Mouse (Mus musculus) forebrain, embryonic 13.5 days (tissue): Measurements from ENCODE around the gene Dirc2. TPM values are rescaled to one million over a fixed set of nuclear protein-coding genes. Genes with fewer than 3 reads are reported as not detected.

Experiments used
- ATAC-seq: fragments of 200-750 bp; cut with Nextera tagmentation; 2 replicates; pipeline ENCODE4 v1.8.0; 2017
- H3K27ac ChIP-seq: fragments of 300-500 bp; sonication (generic); 2 replicates; pipeline ENCODE4 v1.5.1; 2015; ENCODE audit warnings: inconsistent platforms, mild to moderate bottlenecking, moderate library complexity
- H3K27me3 ChIP-seq: fragments of 300-500 bp; sonication (generic); 2 replicates; pipeline ENCODE4 v1.6.1; 2015; ENCODE audit warnings: mild to moderate bottlenecking, inconsistent platforms
- H3K36me3 ChIP-seq: fragments of 300-500 bp; sonication (generic); 2 replicates; pipeline ENCODE4 v1.6.1; 2015; ENCODE audit warnings: mild to moderate bottlenecking, inconsistent platforms; ENCODE audit not compliant: poor library complexity, severe bottlenecking
- H3K4me1 ChIP-seq: fragments of 300-500 bp; sonication (generic); 2 replicates; pipeline ENCODE4 v1.6.1; 2015; ENCODE audit warnings: inconsistent platforms
- H3K4me2 ChIP-seq: fragments of 300-500 bp; sonication (generic); 2 replicates; pipeline ENCODE4 v1.6.1; 2015; ENCODE audit warnings: inconsistent platforms, mild to moderate bottlenecking, moderate library complexity
- H3K4me3 ChIP-seq: fragments of 300-500 bp; sonication (generic); 2 replicates; pipeline ENCODE4 v1.5.1; 2015; ENCODE audit warnings: mild to moderate bottlenecking, inconsistent platforms
- H3K9ac ChIP-seq: fragments of 300-500 bp; sonication (generic); 2 replicates; pipeline ENCODE4 v1.6.1; 2015; ENCODE audit warnings: mild to moderate bottlenecking, inconsistent platforms
- H3K9me3 ChIP-seq: fragments of 300-500 bp; sonication (generic); replicated peaks from 2 replicates; pipeline ENCODE4 v1.6.1; 2016; ENCODE audit warnings: inconsistent platforms
- WGBS: fragments of 180-500 bp; shearing (Covaris S2); methylation state at CpG from one replicate; pipeline ENCODE4 v1.1.7; 2015; 5-methylcytosine and 5-hydroxymethylcytosine counted together
- polyA plus RNA-seq: library from polyadenylated mRNA; unstranded; fragments of >200 nt; fragmentation: Nextera tagmentation; extraction: Ambion mirVana; gene quantifications from 2 replicates; pipeline ENCODE4 v1.2.1, GENCODE M21; 2015

Gene Dirc2
- polyA plus RNA-seq, 1 experiment from 2014 or later, result 23.8 TPM

DNA sequence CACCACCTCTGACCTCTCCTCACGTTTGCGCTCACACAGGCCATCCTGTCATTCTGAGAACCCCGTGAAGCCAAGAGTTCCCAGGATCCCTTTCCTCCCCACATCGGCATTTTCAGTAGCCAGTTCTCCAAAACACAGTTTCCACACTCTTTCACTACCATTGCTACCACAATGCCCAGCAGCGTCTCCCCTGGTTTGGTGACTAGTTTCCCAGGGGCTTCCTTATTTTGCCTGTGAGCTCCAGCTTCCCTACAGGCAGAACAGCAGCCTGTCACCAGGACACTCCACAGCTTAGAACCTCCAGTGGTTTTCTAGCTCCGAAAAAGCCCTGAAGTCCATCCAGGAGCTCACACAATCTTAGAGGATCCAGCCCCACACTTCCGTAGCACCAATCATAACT is 19.8 kb downstream of the Dirc2 start:
- Histone ChIP-seq H3K27ac (no peak overlapping the region), H3K9ac (no peak overlapping the region), H3K4me3 (no peak overlapping the region), H3K27me3 (no peaks in the 10 kb centered on the region), H3K4me1 (peaks cover 7% of the 10 kb centered on the region; the same call in 1 of the 2 replicates), H3K9me3 (no peaks in the 10 kb centered on the region), H3K36me3 (no peaks in the 10 kb centered on the region), H3K4me2 (no peak overlapping the region)
- 89% methylated on average over 7 of the region's 7 CpGs for WGBS
- no peak for ATAC-seq

DNA sequence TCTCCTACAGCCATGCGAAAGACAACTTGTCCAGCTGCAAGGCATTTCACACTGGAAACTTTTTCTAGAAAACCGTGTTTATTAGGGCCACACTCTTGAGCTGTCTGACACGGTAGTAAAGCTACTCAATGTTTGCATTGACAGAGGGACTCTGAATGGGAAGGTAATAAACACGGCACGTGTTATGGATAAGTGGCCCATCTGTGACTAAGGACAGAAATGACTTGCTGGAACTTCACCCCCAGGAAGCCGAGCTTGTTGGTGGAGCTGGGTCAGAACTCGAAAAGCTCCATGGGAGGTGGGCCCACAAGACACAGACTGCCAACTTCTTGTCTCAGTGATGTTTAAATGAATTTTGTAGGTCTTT is 20.9 kb downstream of the Dirc2 start:
- H3K9ac ChIP-seq, result no peak overlapping the region
- no peak for ATAC-seq
- no peaks in the 10 kb centered on the region for H3K9me3 ChIP-seq
- H3K4me2 ChIP-seq, result no peak overlapping the region
- WGBS, result 88% methylated on average over 7 of the region's 7 CpGs
- H3K4me1 ChIP-seq, result peaks cover 7% of the 10 kb centered on the region; the same call in 1 of the 2 replicates
- H3K36me3 ChIP-seq, result no peaks in the 10 kb centered on the region
- no peaks in the 10 kb centered on the region for H3K27me3 ChIP-seq
- H3K4me3 ChIP-seq, result no peak overlapping the region
- H3K27ac ChIP-seq, result no peak overlapping the region

DNA sequence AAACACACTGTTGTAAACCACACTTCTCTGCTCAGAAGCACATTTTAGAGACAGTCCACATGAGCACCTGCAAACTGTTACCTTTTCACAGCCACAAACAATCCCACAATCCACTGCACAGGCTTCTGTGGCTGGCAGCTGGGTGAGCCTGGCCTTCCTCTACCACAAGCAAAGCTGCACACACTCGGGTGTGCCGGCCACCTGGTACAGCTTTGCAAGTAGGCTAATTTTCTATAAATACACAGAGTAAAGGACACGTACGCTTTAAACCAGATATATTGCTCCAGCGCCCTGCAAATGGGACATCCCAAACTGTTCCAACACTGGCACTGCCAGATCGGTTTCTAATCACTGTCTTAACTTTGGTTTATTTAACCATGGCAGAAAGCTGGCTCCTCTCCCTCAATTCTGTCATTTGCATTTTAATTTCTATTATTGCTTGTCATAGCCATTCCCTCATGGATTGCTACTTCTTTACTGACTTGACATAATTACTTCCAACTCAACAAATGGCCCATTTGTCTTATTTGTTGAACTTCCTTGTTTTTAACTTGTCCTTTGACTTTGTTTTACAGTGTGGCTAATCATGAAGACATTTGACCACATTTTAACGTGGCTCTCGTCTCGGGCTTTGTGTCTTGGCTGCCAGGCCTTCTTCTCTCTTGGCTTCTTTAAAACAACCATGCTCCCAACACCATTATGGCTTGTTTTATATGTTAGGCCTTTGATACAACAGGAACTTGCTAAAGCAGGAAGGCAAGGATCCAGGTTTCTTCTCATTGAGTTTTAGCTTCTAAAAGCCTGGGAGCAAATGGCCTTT is 21.5 kb downstream of the Dirc2 start:
- Histone ChIP-seq H3K27ac (no peak overlapping the region; the same call in 1 of the 2 replicates), H3K9me3 (no peaks in the 10 kb centered on the region), H3K4me2 (no peak overlapping the region), H3K4me1 (peaks cover 7% of the 10 kb centered on the region; the same call in 1 of the 2 replicates), H3K27me3 (no peaks in the 10 kb centered on the region), H3K4me3 (no peak overlapping the region), H3K36me3 (no peaks in the 10 kb centered on the region), H3K9ac (no peak overlapping the region)
- no peak for ATAC-seq
- 82% methylated on average over 9 of the region's 9 CpGs for WGBS

DNA sequence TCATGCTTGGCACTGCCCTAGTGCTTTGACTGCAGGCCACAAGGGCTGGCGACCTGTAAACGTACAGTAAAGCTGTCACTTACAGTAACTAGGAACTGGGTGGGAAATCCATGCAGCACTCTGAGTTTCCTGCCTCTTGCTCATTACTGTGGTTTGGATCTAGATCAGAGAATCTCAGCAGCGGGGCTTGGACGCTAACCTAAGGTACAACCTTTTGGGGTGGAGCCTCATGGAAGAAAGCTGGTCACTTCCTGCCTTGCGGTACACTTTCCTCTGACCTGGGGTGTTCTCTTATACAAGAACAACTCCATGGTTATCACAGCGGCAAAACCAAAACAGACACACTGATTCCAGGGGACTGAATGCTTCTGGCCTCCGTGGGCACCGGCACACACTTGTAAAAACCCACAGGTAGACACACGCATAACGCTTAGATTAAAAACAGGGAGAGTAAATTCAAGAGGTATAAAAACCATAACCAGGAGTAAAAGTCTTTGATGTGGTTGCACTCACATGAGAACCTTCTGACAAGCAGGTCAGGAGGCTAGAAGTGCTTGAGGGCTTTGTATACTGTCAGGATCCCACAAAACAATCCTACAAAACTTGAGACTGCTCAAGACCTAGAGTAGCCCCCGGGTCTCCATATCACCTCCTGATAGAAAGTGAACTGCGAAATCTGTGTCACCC is 26.8 kb downstream of the Dirc2 start:
- WGBS, result 94% methylated on average over 12 of the region's 12 CpGs
- no peak for ATAC-seq
- peaks cover 9% of the 10 kb centered on the region; the same call in 1 of the 2 replicates for H3K4me1 ChIP-seq
- no peak overlapping the region for H3K9ac ChIP-seq
- no peaks in the 10 kb centered on the region for H3K27me3 ChIP-seq
- H3K27ac ChIP-seq, result no peak overlapping the region
- no peaks in the 10 kb centered on the region for H3K36me3 ChIP-seq
- no peak overlapping the region for H3K4me2 ChIP-seq
- no peaks in the 10 kb centered on the region for H3K9me3 ChIP-seq
- H3K4me3 ChIP-seq, result no peak overlapping the region

DNA sequence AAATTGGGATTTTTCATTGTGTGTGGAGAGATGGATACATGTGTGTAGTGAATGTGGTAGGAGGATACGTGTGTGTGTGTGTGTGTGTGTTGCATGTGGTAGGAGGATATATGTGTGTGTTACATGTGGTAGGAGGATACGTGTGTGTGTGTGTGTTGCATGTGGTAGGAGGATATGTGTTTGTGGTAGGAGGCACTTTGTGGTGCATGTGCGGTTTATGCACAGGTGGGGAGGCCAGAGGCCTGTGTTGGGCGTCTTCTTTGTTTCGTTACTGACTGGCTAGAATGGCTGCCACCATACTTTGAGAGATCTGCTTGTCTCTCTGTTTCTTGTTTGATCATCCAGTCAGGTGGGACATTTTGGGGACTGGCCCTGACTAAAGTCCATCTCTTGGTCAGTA is 27.5 kb downstream of the Dirc2 start:
- Histone ChIP-seq H3K9me3 (no peaks in the 10 kb centered on the region), H3K4me1 (peaks cover 9% of the 10 kb centered on the region; the same call in 1 of the 2 replicates), H3K36me3 (no peaks in the 10 kb centered on the region), H3K4me3 (no peak overlapping the region), H3K4me2 (no peak overlapping the region), H3K27me3 (no peaks in the 10 kb centered on the region), H3K9ac (no peak overlapping the region), H3K27ac (no peak overlapping the region)
- ATAC-seq, result no peak
- 97% methylated on average over 5 of the region's 5 CpGs for WGBS

DNA sequence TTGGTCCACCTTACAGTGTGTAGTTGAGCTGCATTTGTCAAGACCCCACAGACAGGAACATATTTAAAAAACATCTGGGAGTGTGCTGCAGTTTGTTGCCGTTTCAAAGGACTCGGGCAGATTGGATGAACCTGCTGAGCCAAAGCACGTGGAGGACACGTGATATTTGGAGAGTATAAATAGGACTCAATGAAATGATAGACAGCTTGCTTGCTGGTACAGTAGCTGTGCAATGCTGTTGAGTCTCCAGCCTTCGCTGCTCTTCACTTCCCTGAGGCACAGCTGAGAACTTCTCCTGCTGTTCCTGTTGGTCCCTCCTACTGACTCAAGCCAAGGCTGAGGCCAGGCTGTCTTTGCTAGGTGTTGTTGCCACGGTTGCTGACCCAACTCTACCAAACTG is 28.2 kb downstream of the Dirc2 start:
- Histone ChIP-seq H3K4me2 (no peak overlapping the region), H3K36me3 (no peaks in the 10 kb centered on the region), H3K4me1 (peaks cover 9% of the 10 kb centered on the region; the same call in 1 of the 2 replicates), H3K27ac (no peak overlapping the region), H3K4me3 (no peak overlapping the region), H3K9me3 (no peaks in the 10 kb centered on the region), H3K27me3 (no peaks in the 10 kb centered on the region), H3K9ac (no peak overlapping the region)
- WGBS, result 80% methylated on average over 6 of the region's 6 CpGs
- no peak for ATAC-seq

DNA sequence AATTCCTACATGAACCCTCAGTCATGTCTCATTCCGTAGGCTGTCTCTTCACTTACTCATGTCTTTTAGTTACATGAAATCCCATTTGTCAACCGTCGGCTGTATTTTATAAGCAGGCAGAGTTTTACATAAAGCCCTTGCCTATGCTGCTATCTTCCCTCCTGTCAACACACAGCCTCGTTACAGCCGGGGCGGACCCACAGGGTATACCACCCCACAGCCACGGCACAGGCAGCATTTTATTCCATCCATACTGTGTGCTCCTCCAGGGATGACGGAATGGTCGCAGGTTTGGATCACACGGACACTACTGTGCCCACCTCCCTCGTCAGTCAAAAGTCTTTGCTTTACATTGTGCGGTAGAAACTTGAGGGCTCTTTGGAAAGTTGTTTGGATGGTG is 28.8 kb downstream of the Dirc2 start:
- Histone ChIP-seq H3K4me2 (no peak overlapping the region), H3K9ac (no peak overlapping the region), H3K4me1 (peaks cover 9% of the 10 kb centered on the region; the same call in 1 of the 2 replicates), H3K27ac (no peak overlapping the region), H3K27me3 (no peaks in the 10 kb centered on the region), H3K9me3 (no peaks in the 10 kb centered on the region), H3K4me3 (no peak overlapping the region), H3K36me3 (no peaks in the 10 kb centered on the region)
- 64% methylated on average over 12 of the region's 12 CpGs for WGBS
- ATAC-seq, result no peak

DNA sequence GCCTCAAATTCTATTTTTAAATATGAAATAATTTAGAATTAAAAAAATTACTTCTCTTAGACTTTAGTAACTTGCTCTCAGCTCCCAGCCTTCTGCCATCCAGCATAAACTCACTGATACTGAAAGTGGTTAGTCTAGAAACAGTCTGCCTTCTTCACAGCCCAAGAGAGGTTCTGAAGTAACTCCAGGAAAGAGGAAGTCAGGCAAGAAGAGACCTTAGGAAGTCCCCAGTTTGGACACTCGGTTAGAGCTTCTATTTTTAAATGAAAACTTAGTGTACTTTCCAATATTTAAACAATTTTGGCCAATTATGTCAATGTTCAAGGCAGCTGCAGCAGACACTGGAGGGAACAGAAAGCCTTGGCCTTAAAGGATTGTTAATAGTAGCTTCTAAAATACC is 29.6 kb downstream of the Dirc2 start:
- no peak overlapping the region for H3K9ac ChIP-seq
- no peaks in the 10 kb centered on the region for H3K36me3 ChIP-seq
- 68% methylated on average over 1 of the region's 1 CpGs for WGBS
- peaks cover 9% of the 10 kb centered on the region; the same call in 1 of the 2 replicates for H3K4me1 ChIP-seq
- no peak overlapping the region for H3K4me3 ChIP-seq
- no peaks in the 10 kb centered on the region for H3K27me3 ChIP-seq
- no peak for ATAC-seq
- H3K9me3 ChIP-seq, result no peaks in the 10 kb centered on the region
- no peak overlapping the region for H3K4me2 ChIP-seq
- no peak overlapping the region for H3K27ac ChIP-seq

DNA sequence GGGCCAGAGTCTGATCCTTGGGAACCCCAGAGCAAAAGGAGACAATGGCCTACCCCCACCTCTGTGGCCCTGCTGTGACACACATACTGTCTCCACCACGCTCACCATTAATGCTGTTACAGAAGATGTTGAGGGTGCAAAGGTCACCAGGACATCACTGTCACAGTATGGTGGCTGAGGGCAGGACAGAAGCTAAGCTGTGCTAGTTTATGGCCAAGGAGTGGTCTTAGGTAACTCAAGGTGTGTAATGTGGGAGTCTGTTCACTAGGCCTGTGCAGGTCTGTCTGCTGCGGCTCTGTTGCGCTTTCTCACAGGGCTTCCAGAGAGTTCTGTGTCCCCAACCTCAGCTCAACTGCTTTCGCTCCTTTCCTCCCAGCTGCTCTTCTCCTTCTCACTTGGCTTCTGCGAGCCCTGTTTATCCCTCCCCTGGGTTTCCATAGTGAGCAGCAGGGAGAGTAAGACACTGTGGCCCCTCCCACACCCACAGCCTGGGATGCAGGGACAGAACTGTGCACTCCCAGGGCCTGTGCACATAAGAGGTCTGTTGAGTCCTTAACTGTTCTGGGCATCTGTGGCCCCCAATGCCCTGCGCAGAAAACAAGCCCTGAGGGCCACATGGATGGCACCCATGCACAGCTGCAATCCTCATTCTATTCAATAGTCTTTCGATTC is 30.9 kb downstream of the Dirc2 start:
- H3K9me3 ChIP-seq, result no peaks in the 10 kb centered on the region
- H3K27ac ChIP-seq, result no peak overlapping the region
- H3K9ac ChIP-seq, result peak overlapping the region; percentile 23; the same call in 1 of the 2 replicates
- H3K4me3 ChIP-seq, result no peak overlapping the region
- H3K36me3 ChIP-seq, result no peaks in the 10 kb centered on the region
- H3K4me2 ChIP-seq, result no peak overlapping the region
- H3K27me3 ChIP-seq, result no peaks in the 10 kb centered on the region
- 0 out of 2 replicates have a peak, but pooled peaks have one; percentile 30 for ATAC-seq
- H3K4me1 ChIP-seq, result peaks cover 9% of the 10 kb centered on the region; the same call in 1 of the 2 replicates
- WGBS, result 69% methylated on average over 7 of the region's 7 CpGs

DNA sequence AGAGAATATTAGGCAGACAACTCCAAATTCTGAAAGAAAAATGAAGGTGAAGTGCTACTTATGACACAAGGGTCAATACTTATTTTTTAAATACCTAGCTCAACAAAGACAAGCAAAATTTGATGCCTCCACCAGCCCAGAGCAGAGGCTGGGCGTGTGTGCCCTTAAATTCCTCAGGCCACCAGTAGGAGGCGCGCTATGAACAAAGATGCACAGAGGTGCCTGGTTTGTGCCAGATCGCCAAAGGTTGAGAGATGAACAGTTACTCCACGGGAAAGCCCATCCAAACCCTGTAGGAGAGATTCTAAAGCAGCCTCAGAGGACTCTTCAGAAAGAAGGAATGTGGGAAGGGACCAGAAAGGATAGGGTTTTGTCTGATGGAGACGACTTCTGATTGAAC is 35.1 kb downstream of the Dirc2 start:
- H3K4me3 ChIP-seq, result no peak overlapping the region
- no peak for ATAC-seq
- no peaks in the 10 kb centered on the region for H3K36me3 ChIP-seq
- H3K9me3 ChIP-seq, result no peaks in the 10 kb centered on the region
- WGBS, result 16% methylated on average over 6 of the region's 6 CpGs
- no peak overlapping the region for H3K27ac ChIP-seq
- no peak overlapping the region for H3K9ac ChIP-seq
- no peak overlapping the region for H3K4me2 ChIP-seq
- no peaks in the 10 kb centered on the region for H3K27me3 ChIP-seq
- H3K4me1 ChIP-seq, result peaks cover 28% of the 10 kb centered on the region

DNA sequence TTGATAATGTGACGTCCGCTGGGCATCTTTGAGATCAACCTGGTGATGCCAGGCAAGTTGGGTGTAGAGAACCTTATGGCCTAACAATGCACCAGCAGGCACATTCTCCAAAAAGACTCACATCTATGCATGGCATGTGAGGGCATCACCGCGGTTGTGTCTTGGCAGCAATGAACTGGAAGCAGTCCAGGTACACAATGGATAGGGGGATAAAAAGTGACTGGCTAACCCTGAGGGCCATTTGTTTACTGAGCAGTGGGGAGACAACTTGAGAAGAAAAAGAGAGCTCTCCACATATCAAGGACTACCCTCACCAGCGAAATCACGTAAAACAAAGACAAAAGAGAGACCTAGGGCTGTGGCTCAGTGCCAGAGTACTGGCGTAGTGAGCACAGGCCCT is 37.1 kb downstream of the Dirc2 start:
- ATAC-seq, result no peak
- Histone ChIP-seq H3K9ac (no peak overlapping the region), H3K4me1 (peaks cover 25% of the 10 kb centered on the region), H3K4me2 (no peak overlapping the region), H3K36me3 (peaks cover 6% of the 10 kb centered on the region), H3K27me3 (no peaks in the 10 kb centered on the region), H3K9me3 (no peaks in the 10 kb centered on the region), H3K27ac (no peak overlapping the region), H3K4me3 (no peak overlapping the region)
- WGBS, result 65% methylated on average over 7 of the region's 7 CpGs

DNA sequence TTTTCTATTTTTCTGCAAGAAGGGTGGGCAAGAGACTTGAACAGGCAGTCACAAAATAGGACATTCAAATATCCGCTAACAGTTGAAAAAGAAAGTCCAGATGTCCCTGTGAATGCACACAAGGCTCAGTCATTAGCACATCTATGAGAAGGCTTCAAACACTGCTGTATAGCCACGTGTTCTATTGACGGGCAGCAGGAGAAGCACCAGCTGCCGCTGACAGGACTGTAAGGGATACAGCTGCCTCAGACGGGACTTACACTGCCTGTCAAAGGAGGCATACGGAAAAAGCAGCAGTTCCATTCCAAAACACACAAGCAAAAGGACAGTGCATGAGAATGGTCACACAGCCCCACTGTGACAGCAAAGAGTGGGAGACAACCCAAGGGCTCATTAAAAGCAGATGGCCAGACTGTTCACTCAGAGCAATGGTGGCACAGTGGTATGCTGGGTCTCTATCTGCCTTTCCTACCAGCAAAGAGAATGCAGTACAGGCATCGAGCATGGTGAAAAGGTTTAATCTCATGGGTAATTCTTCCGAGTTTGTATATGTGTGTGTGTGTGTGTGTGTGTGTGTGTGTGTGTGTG is 39.9 kb downstream of the Dirc2 start:
- 26% methylated on average over 8 of the region's 8 CpGs for WGBS
- no peak overlapping the region for H3K4me3 ChIP-seq
- no peaks in the 10 kb centered on the region for H3K27me3 ChIP-seq
- no peak overlapping the region for H3K4me2 ChIP-seq
- peaks cover 6% of the 10 kb centered on the region for H3K36me3 ChIP-seq
- H3K9ac ChIP-seq, result no peak overlapping the region
- no peaks in the 10 kb centered on the region for H3K9me3 ChIP-seq
- peak overlapping the region; percentile 80 for H3K27ac ChIP-seq
- peaks cover 25% of the 10 kb centered on the region for H3K4me1 ChIP-seq
- peak; percentile 97 for ATAC-seq
